Mouse (Mus musculus): Measurements from ENCODE around the gene Gbp2b. TPM values are rescaled to one million over a fixed set of nuclear protein-coding genes. Genes with fewer than 3 reads are reported as not detected.

Gbp2b gene
- polyA plus RNA-seq, 1 experiment: not detected

DNA sequence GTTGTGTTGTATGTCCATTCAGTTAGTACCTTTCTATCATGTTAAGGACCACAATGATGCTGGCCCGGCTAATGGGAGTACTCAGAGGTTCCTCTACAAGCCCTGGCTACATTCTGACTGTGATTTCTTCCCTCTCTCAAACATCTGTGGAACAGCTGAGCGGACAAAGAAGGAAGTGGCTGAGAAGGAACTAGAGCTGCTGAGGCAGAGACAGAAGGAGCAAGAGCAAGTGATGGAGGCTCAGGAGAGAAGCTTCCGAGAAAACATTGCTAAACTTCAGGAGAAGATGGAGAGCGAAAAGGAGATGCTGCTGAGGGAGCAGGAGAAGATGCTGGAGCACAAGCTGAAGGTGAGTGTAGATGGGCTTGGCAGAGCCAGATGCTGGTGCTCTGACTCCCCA lies 23.9 kb upstream of the Gbp2b start:
- H3K36me3 ChIP-seq (ENCODE audit: control insufficient read depth): no peaks in the 10 kb centered on the region
- no peaks in the 10 kb centered on the region for H3K9me3 ChIP-seq (ENCODE audit: control insufficient read depth, low read length)
- H3K4me1 ChIP-seq (ENCODE audit: control insufficient read depth): no peaks in the 10 kb centered on the region
- H3K27me3 ChIP-seq (ENCODE audit: control insufficient read depth): no peaks in the 10 kb centered on the region
- H3K4me3 ChIP-seq (replicated peaks): no peak overlapping the region
- TF ChIP-seq TAL1 (IDR thresholded peaks at IDR 0.05; ENCODE audit: low read length) (no peak), GATA1 (IDR thresholded peaks at IDR 0.05; ENCODE audit: low read length) (no peak)

DNA sequence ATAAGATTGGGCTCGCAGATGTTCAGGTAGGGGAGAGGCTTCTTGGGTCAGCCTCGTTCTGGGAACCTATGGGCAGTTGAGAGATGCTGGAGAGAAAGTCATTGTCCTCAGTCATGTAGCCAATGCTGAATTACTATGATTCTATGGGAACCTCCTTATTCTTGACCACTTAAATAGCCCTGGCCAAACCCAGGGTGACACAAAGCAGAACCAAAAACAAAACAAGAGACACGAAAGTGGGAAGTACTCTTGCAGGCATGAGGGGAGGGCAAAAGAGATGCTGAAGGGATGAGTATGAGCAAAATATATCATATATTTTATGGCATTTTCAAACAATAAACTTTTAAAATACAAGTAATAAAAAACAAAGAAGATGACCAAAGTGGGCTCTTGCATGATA lies 17.5 kb upstream of the Gbp2b start:
- H3K4me3 ChIP-seq (replicated peaks): no peak overlapping the region

GRCm38 (mm10) chr3:142578342-142578741 lies 16.3 kb upstream of the Gbp2b start:
- Histone ChIP-seq H3K27me3 (ENCODE audit: control insufficient read depth) (no peaks in the 10 kb centered on the region), H3K4me3 (replicated peaks) (no peak overlapping the region), H3K36me3 (ENCODE audit: control insufficient read depth) (no peaks in the 10 kb centered on the region), H3K4me1 (ENCODE audit: control insufficient read depth) (no peaks in the 10 kb centered on the region), H3K9me3 (ENCODE audit: control insufficient read depth, low read length) (no peaks in the 10 kb centered on the region)
- no peak for TF ChIP-seq TAL1 (IDR thresholded peaks at IDR 0.05; ENCODE audit: low read length)
- no peak for TF ChIP-seq GATA1 (IDR thresholded peaks at IDR 0.05; ENCODE audit: low read length)

More for the DNA sequence above, 17.5 kb upstream of the Gbp2b start:
- no peaks in the 10 kb centered on the region for H3K36me3 ChIP-seq (ENCODE audit: control insufficient read depth)
- TF ChIP-seq GATA1 (IDR thresholded peaks at IDR 0.05; ENCODE audit: low read length) (no peak), TAL1 (IDR thresholded peaks at IDR 0.05; ENCODE audit: low read length) (no peak)
- H3K27me3 ChIP-seq (ENCODE audit: control insufficient read depth): no peaks in the 10 kb centered on the region
- H3K9me3 ChIP-seq (ENCODE audit: control insufficient read depth, low read length): no peaks in the 10 kb centered on the region
- H3K4me1 ChIP-seq (ENCODE audit: control insufficient read depth): no peaks in the 10 kb centered on the region

- no peaks in the 10 kb centered on the region for H3K27me3 ChIP-seq (ENCODE audit: control insufficient read depth)
- no peaks in the 10 kb centered on the region for H3K9me3 ChIP-seq (ENCODE audit: control insufficient read depth, low read length)
- no peaks in the 10 kb centered on the region for H3K36me3 ChIP-seq (ENCODE audit: control insufficient read depth)
- H3K4me1 ChIP-seq (ENCODE audit: control insufficient read depth): no peaks in the 10 kb centered on the region
- H3K4me3 ChIP-seq (replicated peaks): no peak overlapping the region
- TF ChIP-seq GATA1 (IDR thresholded peaks at IDR 0.05; ENCODE audit: low read length) (no peak), TAL1 (IDR thresholded peaks at IDR 0.05; ENCODE audit: low read length) (no peak)
Measured at GRCm38 (mm10) chr3:142583067-142583466, 11.6 kb upstream of the Gbp2b start.

GRCm38 (mm10) chr3:142587386-142587785 lies 7.3 kb upstream of the Gbp2b start:
- Histone ChIP-seq H3K9me3 (ENCODE audit: control insufficient read depth, low read length) (no peaks in the 10 kb centered on the region), H3K4me1 (ENCODE audit: control insufficient read depth) (no peaks in the 10 kb centered on the region), H3K4me3 (replicated peaks) (no peak overlapping the region), H3K36me3 (ENCODE audit: control insufficient read depth) (no peaks in the 10 kb centered on the region), H3K27me3 (ENCODE audit: control insufficient read depth) (no peaks in the 10 kb centered on the region)
- TF ChIP-seq GATA1 (IDR thresholded peaks at IDR 0.05; ENCODE audit: low read length) (no peak), TAL1 (IDR thresholded peaks at IDR 0.05; ENCODE audit: low read length) (no peak)

DNA sequence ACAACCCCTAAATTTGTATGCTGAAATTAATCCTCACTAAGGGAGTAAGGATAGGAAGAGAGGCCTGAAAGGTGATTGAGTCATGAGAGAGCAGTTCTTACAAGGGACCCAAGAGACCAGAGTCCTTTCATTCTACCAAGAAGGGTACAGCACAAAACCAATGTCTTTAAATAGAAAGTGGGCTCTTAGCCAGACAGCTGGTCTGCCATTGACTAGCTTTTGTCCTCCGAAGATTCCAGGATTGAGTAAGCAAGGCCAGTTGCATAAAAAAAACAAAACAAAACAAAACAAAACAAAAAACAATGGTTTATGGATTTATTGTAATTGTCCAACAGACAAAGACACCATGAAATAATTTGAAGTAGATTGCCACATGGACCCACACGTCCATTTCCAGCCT lies 5.8 kb upstream of the Gbp2b start:
- Histone ChIP-seq H3K36me3 (ENCODE audit: control insufficient read depth) (no peaks in the 10 kb centered on the region), H3K9me3 (ENCODE audit: control insufficient read depth, low read length) (no peaks in the 10 kb centered on the region), H3K4me3 (replicated peaks) (no peak overlapping the region), H3K4me1 (ENCODE audit: control insufficient read depth) (no peaks in the 10 kb centered on the region), H3K27me3 (ENCODE audit: control insufficient read depth) (no peaks in the 10 kb centered on the region)
- TF ChIP-seq TAL1 (IDR thresholded peaks at IDR 0.05; ENCODE audit: low read length): no peak
- TF ChIP-seq GATA1 (IDR thresholded peaks at IDR 0.05; ENCODE audit: low read length): no peak

DNA sequence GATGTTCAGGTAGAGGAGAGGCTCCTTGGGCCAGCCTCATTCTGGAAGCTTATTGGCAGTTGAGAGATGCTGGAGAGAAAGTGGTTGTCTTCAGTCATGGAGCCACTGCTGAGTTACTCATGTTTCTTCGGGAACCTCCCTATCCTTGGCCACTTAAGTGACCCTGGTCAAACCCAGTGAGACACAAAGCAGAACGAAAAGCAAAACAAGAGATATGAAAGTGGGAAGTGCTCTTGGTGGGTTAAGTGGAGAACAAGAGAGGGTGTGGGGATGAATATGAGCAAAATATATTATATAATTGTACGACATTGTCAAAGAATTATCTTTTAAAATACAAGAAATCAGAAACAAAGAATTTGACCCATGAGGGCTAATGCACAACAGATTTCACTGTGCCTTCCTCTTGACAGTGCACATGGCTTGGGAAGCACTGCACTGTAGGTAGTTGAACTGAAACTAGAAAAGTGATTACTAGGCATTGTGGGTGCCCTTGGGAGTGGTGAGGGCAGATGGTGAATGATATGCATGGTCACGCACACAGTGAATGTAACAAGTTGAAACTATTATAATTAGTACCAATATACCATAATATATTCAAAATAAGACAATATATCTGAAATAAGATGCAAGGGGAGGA lies 4.1 kb upstream of the Gbp2b start:
- no peak for TF ChIP-seq TAL1 (IDR thresholded peaks at IDR 0.05; ENCODE audit: low read length)
- TF ChIP-seq GATA1 (IDR thresholded peaks at IDR 0.05; ENCODE audit: low read length): no peak
- H3K4me1 ChIP-seq (ENCODE audit: control insufficient read depth): no peaks in the 10 kb centered on the region
- H3K4me3 ChIP-seq (replicated peaks): no peak overlapping the region
- H3K36me3 ChIP-seq (ENCODE audit: control insufficient read depth): no peaks in the 10 kb centered on the region
- no peaks in the 10 kb centered on the region for H3K9me3 ChIP-seq (ENCODE audit: control insufficient read depth, low read length)
- no peaks in the 10 kb centered on the region for H3K27me3 ChIP-seq (ENCODE audit: control insufficient read depth)

DNA sequence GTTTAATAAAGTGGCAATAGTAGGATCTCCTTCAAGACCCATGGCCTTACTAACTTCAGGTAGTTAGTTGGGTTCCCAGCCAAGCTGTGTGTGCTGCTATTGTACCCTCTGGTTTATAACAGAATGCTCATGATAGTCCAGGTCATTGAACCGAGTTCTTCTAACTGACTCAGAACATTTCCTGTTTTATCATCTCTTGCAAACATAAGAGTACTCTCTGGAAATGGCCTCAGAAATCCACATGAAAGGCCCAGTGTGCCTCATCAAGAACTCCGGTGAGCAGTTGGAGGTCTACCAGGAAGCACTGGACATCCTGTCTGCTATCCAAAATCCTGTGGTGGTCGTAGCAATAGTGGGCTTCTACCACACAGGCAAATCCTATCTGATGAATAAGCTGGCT lies 3.3 kb downstream of the Gbp2b start:
- H3K4me3 ChIP-seq (replicated peaks): no peak overlapping the region
- no peak for TF ChIP-seq TAL1 (IDR thresholded peaks at IDR 0.05; ENCODE audit: low read length)
- no peak for TF ChIP-seq GATA1 (IDR thresholded peaks at IDR 0.05; ENCODE audit: low read length)
- H3K36me3 ChIP-seq (ENCODE audit: control insufficient read depth): no peaks in the 10 kb centered on the region
- H3K27me3 ChIP-seq (ENCODE audit: control insufficient read depth): no peaks in the 10 kb centered on the region
- no peaks in the 10 kb centered on the region for H3K9me3 ChIP-seq (ENCODE audit: control insufficient read depth, low read length)
- H3K4me1 ChIP-seq (ENCODE audit: control insufficient read depth): no peaks in the 10 kb centered on the region

DNA sequence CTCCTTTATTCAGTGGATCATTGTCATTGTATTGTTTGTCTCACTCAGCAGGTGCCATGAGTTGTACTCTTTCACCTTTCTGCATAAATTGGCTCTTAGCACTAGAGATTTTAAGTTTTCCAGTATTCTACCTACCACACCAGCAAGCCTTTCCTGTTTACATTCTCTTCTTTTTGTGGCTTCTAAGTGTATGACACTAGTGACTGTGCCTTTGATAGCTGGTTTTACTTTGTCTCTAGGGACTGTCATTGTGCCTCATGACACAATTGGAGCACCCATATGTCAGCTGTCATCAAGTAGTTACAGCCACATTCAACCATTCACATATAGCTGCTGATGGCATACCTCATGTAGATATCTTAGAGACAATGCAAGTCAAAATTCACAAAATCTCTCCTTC lies 7.0 kb downstream of the Gbp2b start:
- no peaks in the 10 kb centered on the region for H3K36me3 ChIP-seq (ENCODE audit: control insufficient read depth)
- H3K4me3 ChIP-seq (replicated peaks): no peak overlapping the region
- no peaks in the 10 kb centered on the region for H3K9me3 ChIP-seq (ENCODE audit: control insufficient read depth, low read length)
- H3K27me3 ChIP-seq (ENCODE audit: control insufficient read depth): no peaks in the 10 kb centered on the region
- no peak for TF ChIP-seq GATA1 (IDR thresholded peaks at IDR 0.05; ENCODE audit: low read length)
- no peak for TF ChIP-seq TAL1 (IDR thresholded peaks at IDR 0.05; ENCODE audit: low read length)
- H3K4me1 ChIP-seq (ENCODE audit: control insufficient read depth): no peaks in the 10 kb centered on the region

- Histone ChIP-seq H3K36me3 (ENCODE audit: control insufficient read depth) (no peaks in the 10 kb centered on the region), H3K4me3 (replicated peaks) (no peak overlapping the region), H3K4me1 (ENCODE audit: control insufficient read depth) (no peaks in the 10 kb centered on the region), H3K9me3 (ENCODE audit: control insufficient read depth, low read length) (no peaks in the 10 kb centered on the region), H3K27me3 (ENCODE audit: control insufficient read depth) (no peaks in the 10 kb centered on the region)
- no peak for TF ChIP-seq TAL1 (IDR thresholded peaks at IDR 0.05; ENCODE audit: low read length)
- no peak for TF ChIP-seq GATA1 (IDR thresholded peaks at IDR 0.05; ENCODE audit: low read length)
Measured at GRCm38 (mm10) chr3:142618658-142619057, 24.0 kb downstream of the Gbp2b start.

Measured in erythroblast, embryonic 14.5 days (primary cell).